Mouse (Mus musculus) heart, postnatal 0 days (tissue): Measurements from ENCODE around the gene Wdr75.

Experiments
- CTCF ChIP-seq: IDR thresholded peaks from 2 replicates; pipeline ENCODE4 v1.5.1; 2016; ENCODE audit warnings: antibody characterized with exemption, control low read depth, low read depth
- EP300 ChIP-seq: IDR thresholded peaks from 2 replicates; pipeline ENCODE4 v1.6.1; 2016; ENCODE audit warnings: antibody characterized with exemption, low read depth

- no peak for TF ChIP-seq CTCF
- no peak for TF ChIP-seq EP300
Measured at GRCm38 (mm10) chr1:45755902-45756301, 39.1 kb upstream of the Wdr75 start.
